Mouse (Mus musculus) kidney, adult 2 months (tissue): ENCODE data around the gene Cdkn2a. TPM values are rescaled to one million over a fixed set of nuclear protein-coding genes. Genes with fewer than 3 reads are reported as not detected.
A peak's percentile ranks its signal among the peaks of the same experiment; 100 is the strongest.

Experiments used
- DNase-seq: peaks from one replicate; pipeline ENCODE4 v3.0.0; 2021
- H3K27ac ChIP-seq: fragments of 200-500 bp; 2 replicates; pipeline ENCODE4 v1.5.1; 2012; ENCODE audit warnings: low read depth, low read length, control low read depth, inconsistent platforms; ENCODE audit not compliant: insufficient read depth
- H3K27me3 ChIP-seq: fragments of 200-500 bp; replicated peaks from 2 replicates; pipeline ENCODE4 v1.6.1; 2012; ENCODE audit warnings: mild to moderate bottlenecking, moderate library complexity, low read length, inconsistent platforms; ENCODE audit not compliant: control insufficient read depth, insufficient read depth
- H3K36me3 ChIP-seq: fragments of 200-500 bp; 2 replicates; pipeline ENCODE4 v1.6.1; 2012; ENCODE audit warnings: mild to moderate bottlenecking, moderate library complexity, low read length, inconsistent platforms; ENCODE audit not compliant: control insufficient read depth, insufficient read depth
- H3K4me1 ChIP-seq: fragments of 200-500 bp; 2 replicates; pipeline ENCODE4 v1.6.1; 2011; ENCODE audit warnings: low read length; ENCODE audit not compliant: control insufficient read depth, insufficient read depth
- H3K4me3 ChIP-seq: fragments of 200-500 bp; 2 replicates; pipeline ENCODE4 v1.5.1; 2011; ENCODE audit warnings: mild to moderate bottlenecking, low read depth, low read length, control low read depth; ENCODE audit not compliant: insufficient read depth
- CTCF ChIP-seq: fragments of 200-500 bp; conservative IDR thresholded peaks from 2 replicates; pipeline ENCODE4 v1.5.1; 2011; ENCODE audit warnings: low read depth, mild to moderate bottlenecking, control low read depth, low read length, moderate library complexity, mixed read lengths; ENCODE audit not compliant: insufficient read depth, insufficient read length
- POLR2A ChIP-seq: fragments of 200-500 bp; IDR thresholded peaks from one replicate; pipeline ENCODE4 v1.6.1; 2011; ENCODE audit warnings: low read depth, low read length, control low read depth
- WGBS: fragments of 180-500 bp; shearing (Covaris S2); methylation state at CpG from one replicate; pipeline ENCODE4 v1.1.7; 2018; 5-methylcytosine and 5-hydroxymethylcytosine counted together
- polyA plus RNA-seq: library from polyadenylated mRNA; depleted of rRNA; stranded (reverse); fragments of >200 nt; gene quantifications from 2 replicates; pipeline ENCODE4 v1.2.3, GENCODE M21; 2012

Cdkn2a gene
- polyA plus RNA-seq, 1 experiment = 0.39 TPM

- Histone ChIP-seq H3K36me3 (no peaks in the 10 kb centered on the region), H3K27me3 (peaks cover 16% of the 10 kb centered on the region), H3K4me3 (no peak overlapping the region), H3K27ac (no peak overlapping the region), H3K4me1 (no peaks in the 10 kb centered on the region; the same call in 1 of the 2 replicates)
- DNase-seq = no peak
- TF ChIP-seq CTCF (no peak), POLR2A (no peak)
- WGBS = 3% methylated on average over 37 of the region's 37 CpGs
Observed at GRCm38 (mm10) chr4:89276669-89277219, 17.7 kb downstream of the Cdkn2a start.

- TF ChIP-seq CTCF = no peak
- TF ChIP-seq POLR2A = no peak
- no peak overlapping the region for H3K4me3 ChIP-seq
- H3K27ac ChIP-seq = no peak overlapping the region
- H3K36me3 ChIP-seq = no peaks in the 10 kb centered on the region
- H3K27me3 ChIP-seq = peaks cover 17% of the 10 kb centered on the region
- DNase-seq = peak; percentile 59
- WGBS = 6% methylated on average over 25 of the region's 25 CpGs
- H3K4me1 ChIP-seq = no peaks in the 10 kb centered on the region
Observed at GRCm38 (mm10) chr4:89275811-89276584, 18.5 kb downstream of the Cdkn2a start.

GRCm38 (mm10) chr4:89274829-89275548 lies 19.5 kb downstream of the Cdkn2a start:
- peaks cover 20% of the 10 kb centered on the region for H3K27me3 ChIP-seq
- H3K27ac ChIP-seq = no peak overlapping the region
- H3K36me3 ChIP-seq = no peaks in the 10 kb centered on the region
- no peak for DNase-seq
- TF ChIP-seq POLR2A (no peak), CTCF (no peak)
- no peak overlapping the region for H3K4me3 ChIP-seq
- WGBS = 4% methylated on average over 24 of the region's 24 CpGs
- H3K4me1 ChIP-seq = no peaks in the 10 kb centered on the region

- no peaks in the 10 kb centered on the region for H3K4me1 ChIP-seq
- TF ChIP-seq POLR2A (no peak), CTCF (no peak)
- H3K4me3 ChIP-seq = no peak overlapping the region
- no peaks in the 10 kb centered on the region for H3K36me3 ChIP-seq
- peaks cover 20% of the 10 kb centered on the region for H3K27me3 ChIP-seq
- no peak overlapping the region for H3K27ac ChIP-seq
- 6% methylated on average over 14 of the region's 14 CpGs for WGBS
- DNase-seq = no peak
Observed at GRCm38 (mm10) chr4:89274006-89274405, 20.4 kb downstream of the Cdkn2a start.

- Histone ChIP-seq H3K4me3 (no peak overlapping the region), H3K27me3 (peaks cover 20% of the 10 kb centered on the region), H3K4me1 (no peaks in the 10 kb centered on the region), H3K36me3 (no peaks in the 10 kb centered on the region), H3K27ac (no peak overlapping the region)
- TF ChIP-seq POLR2A (no peak), CTCF (no peak)
- 4% methylated on average over 9 of the region's 9 CpGs for WGBS
- no peak for DNase-seq
Observed at GRCm38 (mm10) chr4:89273585-89273984, 20.9 kb downstream of the Cdkn2a start.

GRCm38 (mm10) chr4:89272961-89273540 lies 21.4 kb downstream of the Cdkn2a start:
- TF ChIP-seq CTCF (no peak), POLR2A (no peak)
- Histone ChIP-seq H3K4me1 (no peaks in the 10 kb centered on the region), H3K4me3 (no peak overlapping the region), H3K27ac (no peak overlapping the region), H3K27me3 (peaks cover 20% of the 10 kb centered on the region), H3K36me3 (no peaks in the 10 kb centered on the region)
- no peak for DNase-seq
- 5% methylated on average over 20 of the region's 20 CpGs for WGBS
